ENCODE assay signal across 9 mouse cellular contexts in genomic region chr4:25800284-25800616, GRCm38 (mm10). TPM values are rescaled to one million over a fixed set of nuclear protein-coding genes. Genes with fewer than 3 reads are reported as not detected.
DNase-seq lines count a peak whose midpoint lies in the region; ATAC-seq and TF ChIP-seq lines count a peak whose summit lies in the region.
"Had no signal": no experiment of that assay in that cellular context is flagged by ENCODE, and none has a peak within 500 bp of the region (broad histone marks: within the 10 kb centered on the region; RNA-seq: fewer than 3 reads in every experiment).

No protein-coding gene starts in this region.

- ATAC-seq in lung, embryonic 14.5 days (ENCODE audit: insufficient read depth) = no peak
- ATAC-seq in limb, embryonic 11.5 days (ENCODE audit: insufficient number of reproducible peaks, low FRiP score, low TSS enrichment, low read depth) = no peak
- no peak for ATAC-seq in stomach, embryonic 15.5 days (ENCODE audit: insufficient read depth, low FRiP score, low read depth)

- no peaks in the 10 kb centered on the region for H3K9me3 ChIP-seq in lung, embryonic 14.5 days (ENCODE audit: low read depth, low read length)
- H3K9me3 ChIP-seq in hindbrain, embryonic 10.5 days = no peaks in the 10 kb centered on the region
- no peaks in the 10 kb centered on the region for H3K9me3 ChIP-seq in limb, embryonic 11.5 days (ENCODE audit: control insufficient read depth, low read length)
- no peaks in the 10 kb centered on the region for H3K9me3 ChIP-seq in stomach, embryonic 15.5 days

- peak overlapping the region; percentile 78 for H3K4me2 ChIP-seq in lung, embryonic 14.5 days
- H3K4me2 ChIP-seq in limb, embryonic 11.5 days (ENCODE audit: low read depth, severe bottlenecking) = peak overlapping the region; percentile 87
- H3K4me2 ChIP-seq in stomach, embryonic 15.5 days = peak overlapping the region; percentile 87

- DNase-seq in lung, embryonic 14.5 days = no peak
- DNase-seq in lung, postnatal 10 days = no peak
- no peak for DNase-seq in hindbrain, embryonic 10.5 days (ENCODE audit: low spot score)
- no peak for DNase-seq in limb, embryonic 11.5 days (ENCODE audit: low spot score)
- DNase-seq in cerebellum, postnatal 14 days = no peak
- no peak for DNase-seq in adrenal gland, adult 2 months
- no peak for DNase-seq in thymus, adult 18-20 months

- peak overlapping the region; percentile 42 for H3K4me3 ChIP-seq in lung, embryonic 14.5 days (ENCODE audit: low read depth, low read length)
- peak overlapping the region; percentile 63 for H3K4me3 ChIP-seq in hindbrain, embryonic 10.5 days
- peak overlapping the region; percentile 44 for H3K4me3 ChIP-seq in limb, embryonic 11.5 days (ENCODE audit: low read depth, low read length)
- H3K4me3 ChIP-seq in stomach, embryonic 15.5 days (replicated peaks) = peak overlapping the region; percentile 44

- H3K4me1 ChIP-seq in lung, embryonic 14.5 days (ENCODE audit: insufficient read depth) = no peaks in the 10 kb centered on the region
- peaks cover 18% of the 10 kb centered on the region for H3K4me1 ChIP-seq in hindbrain, embryonic 10.5 days (replicated peaks)
- H3K4me1 ChIP-seq in limb, embryonic 11.5 days (ENCODE audit: control insufficient read depth, insufficient read depth, low read length) = no peaks in the 10 kb centered on the region
- H3K4me1 ChIP-seq in stomach, embryonic 15.5 days = peaks cover 11% of the 10 kb centered on the region; the same call in 1 of the 2 replicates

- H3K9ac ChIP-seq in lung, embryonic 14.5 days = no peak overlapping the region
- no peak overlapping the region for H3K9ac ChIP-seq in limb, embryonic 11.5 days (ENCODE audit: low read length)
- H3K9ac ChIP-seq in stomach, embryonic 15.5 days = no peak overlapping the region

- no peaks in the 10 kb centered on the region for H3K36me3 ChIP-seq in lung, embryonic 14.5 days (ENCODE audit: insufficient read depth)
- H3K36me3 ChIP-seq in hindbrain, embryonic 10.5 days = no peaks in the 10 kb centered on the region
- no peaks in the 10 kb centered on the region for H3K36me3 ChIP-seq in limb, embryonic 11.5 days (ENCODE audit: control insufficient read depth, insufficient read depth, low read length)
- H3K36me3 ChIP-seq in stomach, embryonic 15.5 days = no peaks in the 10 kb centered on the region

- TF ChIP-seq CTCF in lung, embryonic 14.5 days (IDR thresholded peaks at IDR 0.05; ENCODE audit: low read depth) = 0 out of 2 replicates have a peak, but pooled peaks have one; percentile 0

- 6% methylated on average over 5 of the region's 5 CpGs for WGBS in lung, embryonic 14.5 days
- WGBS in hindbrain, embryonic 10.5 days = 3% methylated on average over 5 of the region's 5 CpGs
- WGBS in limb, embryonic 11.5 days = 5% methylated on average over 5 of the region's 5 CpGs
- WGBS in stomach, embryonic 15.5 days = 2% methylated on average over 5 of the region's 5 CpGs

- H3K27me3 ChIP-seq in lung, embryonic 14.5 days (ENCODE audit: insufficient read depth, low read length) = peaks cover 6% of the 10 kb centered on the region; the same call in 1 of the 2 replicates
- H3K27me3 ChIP-seq in hindbrain, embryonic 10.5 days (ENCODE audit: insufficient read depth, poor library complexity, severe bottlenecking) = peaks cover 10% of the 10 kb centered on the region; the same call in 1 of the 2 replicates
- H3K27me3 ChIP-seq in limb, embryonic 11.5 days (ENCODE audit: control insufficient read depth, insufficient read depth, low read length) = peaks cover 9% of the 10 kb centered on the region
- peaks cover 4% of the 10 kb centered on the region; the same call in 1 of the 2 replicates for H3K27me3 ChIP-seq in stomach, embryonic 15.5 days (replicated peaks)

- no peak overlapping the region for H3K27ac ChIP-seq in lung, embryonic 14.5 days (ENCODE audit: low read depth)
- H3K27ac ChIP-seq in hindbrain, embryonic 10.5 days = peak overlapping the region; percentile 89
- H3K27ac ChIP-seq in limb, embryonic 11.5 days (replicated peaks; ENCODE audit: low read depth, low read length) = no peak overlapping the region
- H3K27ac ChIP-seq in stomach, embryonic 15.5 days = no peak overlapping the region

RNA-seq across cellular contexts. Expression of gene Fut9, which starts 0.2 kb away (rescaled TPM):
- polyA plus RNA-seq in lung, embryonic 14.5 days (2014; fragmentation: Nextera tagmentation; extraction: Ambion mirVana) = 0.54 and 1.0 TPM in 2 replicates
- polyA plus RNA-seq in hindbrain, embryonic 10.5 days (2016; fragmentation: Nextera tagmentation; extraction: Ambion mirVana) = 1.8 and 1.9 TPM in 2 replicates
- 0.17 and 0.44 TPM in 2 replicates for polyA plus RNA-seq in limb, embryonic 11.5 days (2014; fragmentation: Nextera tagmentation; extraction: Ambion mirVana)
- 0.59 and 0.89 TPM in 2 replicates for polyA plus RNA-seq in stomach, embryonic 15.5 days (2015; fragmentation: Nextera tagmentation; extraction: Ambion mirVana)
- under 1 TPM; 0.29 to 0.38 TPM for total RNA-seq in adrenal gland, adult 2 months (2021)
- 0.04 TPM in 1 of 2 replicates, not detected in the other for polyA plus RNA-seq in adrenal gland, adult 2 months (2012; rRNA removed)
- total RNA-seq: granulocyte monocyte progenitor cell, adult 5-6 weeks had no signal
